Mouse (Mus musculus) ES-E14 (cell line): ENCODE results near the gene Dok1. TPM values are rescaled to one million over a fixed set of nuclear protein-coding genes. Genes with fewer than 3 reads are reported as not detected.

ENCODE experiments used
- DNase-seq: peaks from one replicate; pipeline ENCODE4 v3.0.0-alpha.2; 2013; ENCODE audit warnings: low read depth, low spot score
- H3K27ac ChIP-seq: 2 replicates; pipeline ENCODE4 v1.5.1; 2012; ENCODE audit warnings: low read depth, mild to moderate bottlenecking, low read length, moderate library complexity, mixed read lengths; ENCODE audit not compliant: poor library complexity, insufficient read depth, severe bottlenecking
- H3K36me3 ChIP-seq: 2 replicates; pipeline ENCODE4 v1.6.1; 2012; ENCODE audit warnings: mild to moderate bottlenecking, low read length, moderate library complexity, mixed read lengths; ENCODE audit not compliant: control insufficient read depth, poor library complexity, insufficient read depth, severe bottlenecking
- H3K4me1 ChIP-seq, 2 experiments: fragments of 150-350 bp in 1 of 2; sonication (generic) in 1 of 2; 2 replicates each; pipeline ENCODE4 v1.6.1; 2012; ENCODE audit warnings: low read length in 2 of 2, mild to moderate bottlenecking in 1 of 2, mixed read lengths in 1 of 2; ENCODE audit not compliant: control insufficient read depth in 2 of 2, insufficient read depth in 2 of 2, poor library complexity in 1 of 2
- H3K4me3 ChIP-seq, 2 experiments: fragments of 150-350 bp in 1 of 2; sonication (generic) in 1 of 2; 2 replicates each; pipeline ENCODE4 v1.5.1; 2012; ENCODE audit warnings: low read length in 2 of 2, low read depth in 1 of 2, mild to moderate bottlenecking in 1 of 2, mixed read lengths in 1 of 2; ENCODE audit not compliant: insufficient read depth in 1 of 2, poor library complexity in 1 of 2, severe bottlenecking in 1 of 2
- H3K9ac ChIP-seq: 2 replicates; pipeline ENCODE4 v1.6.1; 2012; ENCODE audit warnings: low read depth, mild to moderate bottlenecking, low read length, mixed read lengths; ENCODE audit not compliant: poor library complexity, insufficient read depth, severe bottlenecking
- H3K9me3 ChIP-seq: fragments of 150-350 bp; sonication (generic); 2 replicates; pipeline ENCODE4 v1.6.1; 2012; ENCODE audit warnings: low read depth, mild to moderate bottlenecking, low read length; ENCODE audit not compliant: control insufficient read depth, insufficient read depth
- CHD2 ChIP-seq: IDR thresholded peaks from 2 replicates; pipeline ENCODE4 v1.6.1; 2014; ENCODE audit warnings: mild to moderate bottlenecking, low read depth, low read length, inconsistent platforms
- HCFC1 ChIP-seq: IDR thresholded peaks from 2 replicates; pipeline ENCODE4 v1.6.1; 2012; ENCODE audit warnings: low read length, inconsistent platforms, borderline replicate concordance; ENCODE audit not compliant: insufficient read depth
- MAFK ChIP-seq: IDR thresholded peaks from 2 replicates; pipeline ENCODE4 v1.6.1; 2014; ENCODE audit warnings: mild to moderate bottlenecking, low read depth, low read length, inconsistent platforms; ENCODE audit not compliant: insufficient read depth
- ZC3H11A ChIP-seq: IDR thresholded peaks from 2 replicates; pipeline ENCODE4 v1.6.1; 2012; ENCODE audit warnings: low read depth, mild to moderate bottlenecking, inconsistent platforms, low read length, borderline replicate concordance
- ZNF384 ChIP-seq: IDR thresholded peaks from 2 replicates; pipeline ENCODE4 v1.6.1; 2012; ENCODE audit warnings: low read depth, low read length, inconsistent platforms
- in situ Hi-C, 2 experiments: fragments of 600-800 bp; cut with MboI; formaldehyde crosslinking; loops; one replicate each; pipeline ENCODE4 v1.15.1; 2025; ENCODE audit warnings: low sequenced_read_pairs in 2 of 2, inconsistent platforms in 1 of 2; ENCODE audit not compliant: unreplicated experiment in 2 of 2
- total RNA-seq: library from RNA; depleted of rRNA; stranded (reverse); fragments of 300-350 nt; gene quantifications from 2 replicates; pipeline ENCODE4 v1.2.3, GENCODE M21; 2012

The Dok1 gene
- total RNA-seq, 1 experiment: 14.9 TPM

DNA sequence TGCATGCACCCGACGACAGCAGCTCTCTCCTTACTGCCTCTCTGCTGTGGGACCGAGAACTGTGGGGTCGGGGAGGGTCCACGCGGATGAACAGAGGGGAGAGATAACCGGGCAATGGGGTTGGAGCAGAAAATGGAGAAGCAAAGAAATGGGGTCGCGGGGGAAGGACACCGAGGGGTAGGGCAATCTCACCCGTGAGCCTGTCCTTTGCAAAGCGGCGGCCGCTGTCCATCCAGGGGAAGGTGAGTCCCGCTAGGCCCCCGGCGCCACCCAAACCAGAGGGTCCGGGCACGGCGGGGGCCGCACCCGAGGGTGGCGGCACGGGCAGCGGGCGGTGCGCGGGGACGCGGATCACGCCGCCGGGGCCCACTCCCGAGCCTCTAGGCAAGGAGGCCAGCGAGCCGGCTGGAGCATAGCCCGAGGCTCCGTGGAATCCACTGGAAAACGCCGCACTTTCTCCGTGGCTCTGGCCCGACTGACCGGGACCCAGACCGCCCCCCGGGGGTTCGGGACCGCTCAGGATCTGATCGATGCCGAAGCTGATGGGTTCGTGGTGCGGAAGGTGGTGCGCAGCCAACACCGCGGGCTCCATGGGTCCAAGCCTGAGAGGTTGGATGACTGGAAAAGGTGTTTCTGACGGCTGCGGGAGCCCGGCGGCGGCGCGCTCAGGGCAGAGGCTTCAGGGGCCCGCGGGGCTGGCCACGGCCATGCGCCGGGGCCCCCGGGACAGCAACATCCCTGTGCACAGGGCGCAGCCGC lies 36.4 kb upstream of the Dok1 start:
- in situ Hi-C loops: loop anchor here (5.0 to 25.0 kb wide), 3 partner anchors 643 to 1518 kb away; partner anchors contain the start of genes Vax2 (in 2 of the 2) and Cyp26b1 (in 1 of the 2)
- no peak overlapping the region for H3K27ac ChIP-seq
- no peaks in the 10 kb centered on the region for H3K9me3 ChIP-seq
- no peak for DNase-seq
- peaks cover 0 to 3% of the 10 kb centered on the region in 2 experiments; a peak in 1 of 4 replicates for H3K4me1 ChIP-seq
- no peaks in the 10 kb centered on the region for H3K36me3 ChIP-seq
- peak overlapping the region; percentile 47 to 62 for H3K4me3 ChIP-seq
- no peak overlapping the region for H3K9ac ChIP-seq
- TF ChIP-seq MAFK (no peak), ZNF384 (no peak), HCFC1 (no peak)

DNA sequence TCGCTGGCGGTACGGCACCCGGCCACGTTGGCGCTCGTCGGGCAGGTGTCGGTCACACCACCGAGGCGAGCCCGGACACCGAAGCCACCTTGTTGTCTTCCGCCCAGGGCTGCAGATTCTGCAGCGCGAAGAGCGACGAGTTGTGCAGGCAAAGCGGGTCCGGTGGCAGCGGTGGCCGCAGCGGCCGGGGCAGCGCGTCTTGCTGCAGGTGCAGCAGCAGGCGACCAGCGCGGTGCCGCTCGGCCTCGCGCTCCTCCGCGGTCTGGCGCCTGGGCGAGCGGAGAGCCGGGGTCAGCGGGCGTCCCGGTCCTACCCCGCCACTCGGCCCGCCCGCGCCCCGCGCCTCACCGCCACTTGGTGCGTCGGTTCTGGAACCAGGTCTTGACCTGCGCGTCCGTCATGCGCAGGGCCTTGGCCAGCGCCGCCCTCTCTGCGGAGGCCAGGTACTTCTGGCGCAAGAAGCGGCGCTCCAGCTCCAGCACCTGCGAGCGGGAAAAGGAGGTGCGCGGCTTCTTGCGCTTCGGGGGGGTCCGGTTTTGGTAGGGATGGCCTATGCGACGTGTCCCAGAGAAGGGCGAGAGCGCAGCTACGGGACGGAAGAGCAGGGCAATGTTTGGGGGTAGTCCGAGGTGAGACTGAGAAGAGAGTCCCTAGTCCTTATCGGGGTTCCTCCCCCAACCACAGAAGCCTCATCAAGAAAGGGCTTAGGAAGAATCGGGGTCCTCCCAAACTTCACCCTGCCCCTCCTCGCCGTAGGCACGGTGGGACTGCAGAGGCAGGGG lies 35.6 kb upstream of the Dok1 start:
- DNase-seq: no peak
- TF ChIP-seq ZC3H11A: no peak
- no peak for TF ChIP-seq MAFK
- TF ChIP-seq ZNF384: no peak
- TF ChIP-seq CHD2: no peak
- TF ChIP-seq HCFC1: no peak
- H3K9ac ChIP-seq: no peak overlapping the region
- no peaks in the 10 kb centered on the region for H3K36me3 ChIP-seq
- in situ Hi-C loops: loop anchor here (25.0 kb wide), 2 partner anchors 643 to 1518 kb away; partner anchors contain the start of genes Cyp26b1 (in 1 of the 2) and Vax2 (in 1 of the 2)
- peak overlapping the region; percentile 43 to 62 for H3K4me3 ChIP-seq
- H3K4me1 ChIP-seq: peaks cover 0 to 3% of the 10 kb centered on the region in 2 experiments; a peak in 1 of 4 replicates
- no peaks in the 10 kb centered on the region for H3K9me3 ChIP-seq
- H3K27ac ChIP-seq: no peak overlapping the region

DNA sequence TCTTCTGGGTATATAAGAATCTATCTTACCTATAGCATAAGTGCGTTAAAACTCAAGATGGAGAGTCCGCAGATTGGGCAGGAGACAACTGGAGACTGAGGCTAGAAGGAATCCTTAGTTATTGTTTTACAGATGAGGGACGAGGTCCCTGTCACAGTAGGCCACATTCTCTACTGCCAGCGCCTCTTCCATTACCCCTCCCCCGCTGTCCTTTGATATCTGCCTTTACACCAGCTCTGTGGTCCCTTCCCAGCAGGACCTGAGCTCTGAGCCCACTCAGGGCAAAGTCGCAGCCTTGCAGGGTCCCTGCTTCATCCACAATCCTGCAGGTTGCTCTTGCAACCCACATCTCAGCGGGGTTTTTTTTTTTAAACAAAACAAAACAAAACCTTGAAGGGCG lies 35.0 kb upstream of the Dok1 start:
- peaks cover 0 to 3% of the 10 kb centered on the region in 2 experiments; a peak in 1 of 4 replicates for H3K4me1 ChIP-seq
- no peaks in the 10 kb centered on the region for H3K9me3 ChIP-seq
- no peak for DNase-seq
- no peaks in the 10 kb centered on the region for H3K36me3 ChIP-seq
- no peak overlapping the region for H3K27ac ChIP-seq
- in situ Hi-C loops: loop anchor here (25.0 kb wide), 2 partner anchors 644 to 1519 kb away; partner anchors contain the start of genes Cyp26b1 (in 1 of the 2) and Vax2 (in 1 of the 2)
- peak overlapping the region in 1 of 2 experiments; percentile 43; a peak in 2 of 4 replicates for H3K4me3 ChIP-seq
- no peak overlapping the region for H3K9ac ChIP-seq
- TF ChIP-seq CHD2 (no peak), HCFC1 (no peak), ZNF384 (0 out of 2 replicates have a peak, but pooled peaks have one; percentile 32), MAFK (no peak), ZC3H11A (no peak)

DNA sequence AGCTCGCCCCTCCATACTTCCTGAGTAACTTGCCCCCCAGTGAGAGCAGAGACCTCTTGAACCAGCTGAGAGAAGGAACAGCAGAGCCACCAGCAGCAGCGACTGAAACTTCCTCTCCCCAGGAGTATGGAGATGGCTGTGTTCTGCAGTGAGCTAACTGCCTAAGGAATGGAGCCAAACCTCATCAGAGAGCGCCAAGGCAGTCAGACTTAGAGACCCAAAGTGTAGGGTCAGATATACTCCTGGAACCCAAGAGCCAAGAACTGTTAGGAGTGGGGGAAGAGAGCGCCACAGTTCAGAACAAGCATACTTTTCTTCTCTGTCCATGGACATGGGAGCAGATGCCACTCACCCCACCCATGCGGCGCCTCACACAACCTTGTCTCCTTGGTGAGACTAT lies 33.2 kb upstream of the Dok1 start:
- Histone ChIP-seq H3K4me1 (peaks cover 0 to 3% of the 10 kb centered on the region in 2 experiments; a peak in 1 of 4 replicates), H3K4me3 (no peak overlapping the region), H3K9me3 (no peaks in the 10 kb centered on the region), H3K9ac (no peak overlapping the region), H3K36me3 (no peaks in the 10 kb centered on the region), H3K27ac (no peak overlapping the region)
- no peak for TF ChIP-seq CHD2
- TF ChIP-seq MAFK: no peak
- no peak for TF ChIP-seq HCFC1
- no peak for TF ChIP-seq ZNF384
- no peak for TF ChIP-seq ZC3H11A
- no peak for DNase-seq
- in situ Hi-C loops: loop anchor here (25.0 kb wide), 2 partner anchors 646 to 1521 kb away; partner anchors contain the start of genes Cyp26b1 (in 1 of the 2) and Vax2 (in 1 of the 2)
